Mouse (Mus musculus) NIH3T3 (cell line): ENCODE data around the gene Pde1c.

Source experiments
- DNase-seq: peaks from one replicate; pipeline ENCODE4 v3.0.0-alpha.2; 2012; ENCODE audit warnings: low read depth

The Pde1c gene

DNA sequence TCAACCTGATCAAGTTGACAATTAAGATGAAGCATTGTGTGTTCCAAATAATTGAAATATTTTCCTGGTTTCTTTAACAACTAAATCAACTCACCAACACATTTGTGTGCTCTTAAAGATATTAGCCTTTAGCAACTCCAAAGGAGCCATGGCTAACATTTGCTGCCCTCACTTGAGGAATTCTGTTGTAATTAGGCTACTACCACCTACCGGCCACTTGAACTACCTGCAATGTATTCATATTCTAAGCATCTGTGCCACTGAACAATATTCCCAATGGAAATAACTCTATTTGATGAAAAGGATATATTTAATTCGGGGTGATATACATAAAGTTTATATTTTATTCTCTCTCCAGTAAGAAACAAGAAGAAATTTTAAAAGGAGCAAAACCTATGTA is 121.0 kb downstream of the Pde1c start:
- peak; percentile 68 for DNase-seq

DNA sequence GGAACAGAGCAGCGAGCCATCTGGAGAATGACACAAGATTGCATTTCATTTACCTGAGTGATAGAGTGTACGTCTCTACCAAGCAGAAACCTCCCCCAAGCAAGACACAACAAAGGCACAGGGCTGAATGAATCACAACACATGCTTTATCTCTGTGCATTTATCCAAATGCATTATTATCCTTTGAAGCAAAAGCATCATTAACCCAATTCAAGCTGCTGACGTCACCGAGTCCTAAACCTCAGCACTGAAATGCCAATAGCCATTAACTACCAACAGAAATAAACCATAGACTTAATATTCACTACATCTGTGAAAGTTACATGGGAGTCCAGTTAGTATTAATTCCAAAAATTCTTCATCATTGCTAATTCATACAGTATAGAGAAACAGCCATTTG is 127.4 kb downstream of the Pde1c start:
- no peak for DNase-seq

DNA sequence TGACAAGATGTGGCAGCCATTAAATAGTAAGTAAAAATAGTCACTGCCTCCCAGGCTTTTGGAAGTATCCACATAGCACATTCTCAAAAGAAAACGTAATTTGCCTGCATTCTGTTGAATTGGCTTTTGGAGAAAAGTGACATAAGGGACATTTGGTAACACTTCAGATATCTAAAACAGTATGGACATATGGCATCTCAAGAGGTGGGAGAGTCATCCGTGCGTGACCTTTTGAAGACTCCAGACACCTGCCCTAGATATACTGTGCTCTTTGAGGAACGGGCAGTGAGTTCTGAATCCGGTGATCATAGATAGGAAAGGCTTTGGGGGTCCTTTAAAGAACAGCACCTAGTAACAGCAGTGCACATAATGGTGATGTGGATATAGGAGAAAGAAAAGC is 143.1 kb downstream of the Pde1c start:
- no peak for DNase-seq

GRCm38 (mm10) chr6:56422866-56423265 is 146.0 kb downstream of the Pde1c start:
- no peak for DNase-seq

DNA sequence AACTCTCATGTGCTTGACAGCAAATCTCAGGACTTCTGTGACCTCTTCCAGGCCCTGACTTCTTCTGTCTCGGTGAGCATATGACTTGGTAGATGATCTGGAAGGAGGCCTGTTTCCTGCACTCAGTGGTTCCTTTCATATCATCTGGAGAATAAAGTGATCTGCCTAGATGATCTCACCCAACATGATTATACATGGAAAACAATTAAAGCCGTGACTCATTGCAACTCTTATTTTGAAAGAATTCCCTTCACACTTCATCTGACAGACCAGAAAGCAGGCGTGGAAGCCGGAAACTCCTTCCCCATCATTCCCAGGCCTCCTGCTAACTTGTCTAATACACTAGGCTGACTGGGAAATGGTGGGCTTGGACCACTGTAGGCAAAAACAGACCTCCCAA is 152.7 kb downstream of the Pde1c start:
- no peak for DNase-seq

- DNase-seq, result no peak
These were observed 179.7 kb downstream of the Pde1c start for GRCm38 (mm10) chr6:56389178-56389577.

DNA sequence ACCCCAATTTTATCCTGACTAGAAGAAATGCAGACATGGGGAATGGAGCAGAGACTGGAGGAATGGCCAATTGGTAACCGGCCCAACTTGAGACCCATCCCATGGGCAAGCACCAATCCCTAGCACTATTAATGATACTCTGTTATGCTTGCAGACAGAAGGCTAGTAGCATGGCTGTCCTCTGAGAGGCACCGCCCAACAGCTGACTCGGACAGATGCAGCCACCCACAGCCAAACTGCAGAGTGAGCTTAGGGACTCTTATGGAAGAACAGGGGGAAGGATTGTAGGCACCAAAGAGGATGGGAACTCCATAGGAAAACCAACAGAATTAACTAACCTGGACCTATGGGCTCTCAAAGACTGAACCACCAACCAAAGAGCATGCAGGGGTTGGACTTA is 192.5 kb downstream of the Pde1c start:
- DNase-seq, result no peak

GRCm38 (mm10) chr6:56374180-56374579 is 194.7 kb downstream of the Pde1c start:
- DNase-seq, result no peak

DNA sequence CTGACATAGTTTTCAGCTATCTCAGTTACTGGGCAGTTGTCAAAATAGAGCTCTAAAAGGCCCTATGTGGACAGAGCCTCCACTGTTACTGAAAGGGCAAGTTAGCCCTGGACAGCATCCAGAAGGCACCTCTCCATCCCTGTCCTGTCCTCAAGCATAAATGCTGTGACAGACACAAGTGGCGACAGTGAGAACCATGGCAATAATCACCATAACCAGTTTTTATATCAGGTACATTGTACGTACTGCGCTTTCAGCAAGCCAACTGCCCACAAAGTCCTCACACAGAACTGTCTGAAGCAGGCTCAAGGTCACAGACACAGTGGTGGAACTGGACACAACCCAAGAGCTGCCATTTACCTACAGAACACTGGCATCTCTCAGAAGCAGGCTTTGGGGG is 195.2 kb downstream of the Pde1c start:
- DNase-seq, result no peak

DNA sequence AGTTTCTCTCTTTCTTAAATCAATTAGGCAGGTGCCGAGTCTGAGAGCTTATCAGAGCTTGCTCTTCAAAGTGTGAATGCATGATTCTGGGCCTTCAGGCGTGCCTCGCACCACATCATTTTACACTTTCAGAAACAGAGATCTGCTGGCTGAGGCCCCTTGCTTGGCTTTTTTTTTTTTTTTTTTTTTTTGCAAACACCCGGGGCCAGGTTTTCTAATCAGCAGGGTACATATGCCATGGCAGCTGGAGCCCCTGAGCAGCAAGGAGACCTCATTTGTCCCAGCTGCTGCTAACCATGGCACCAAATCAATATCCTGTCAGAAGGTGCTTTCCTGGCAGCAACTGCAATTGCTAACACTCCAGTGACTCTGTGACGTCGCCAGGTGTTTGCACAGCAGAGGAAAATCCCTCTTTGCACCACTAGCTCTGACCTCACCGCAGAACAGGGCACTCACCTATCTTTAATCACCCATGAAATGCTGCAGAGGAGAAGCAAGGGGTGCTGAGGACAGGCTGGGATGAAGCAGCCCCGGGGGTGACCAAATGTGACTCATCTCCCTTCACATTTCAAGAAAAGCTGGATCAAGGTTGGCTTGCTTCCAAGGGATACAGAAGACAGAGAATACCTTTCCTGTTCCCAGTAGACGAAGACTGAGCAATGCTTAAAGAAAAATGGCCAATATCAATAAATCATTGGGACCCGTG is 195.7 kb downstream of the Pde1c start:
- DNase-seq, result peak; percentile 53

DNA sequence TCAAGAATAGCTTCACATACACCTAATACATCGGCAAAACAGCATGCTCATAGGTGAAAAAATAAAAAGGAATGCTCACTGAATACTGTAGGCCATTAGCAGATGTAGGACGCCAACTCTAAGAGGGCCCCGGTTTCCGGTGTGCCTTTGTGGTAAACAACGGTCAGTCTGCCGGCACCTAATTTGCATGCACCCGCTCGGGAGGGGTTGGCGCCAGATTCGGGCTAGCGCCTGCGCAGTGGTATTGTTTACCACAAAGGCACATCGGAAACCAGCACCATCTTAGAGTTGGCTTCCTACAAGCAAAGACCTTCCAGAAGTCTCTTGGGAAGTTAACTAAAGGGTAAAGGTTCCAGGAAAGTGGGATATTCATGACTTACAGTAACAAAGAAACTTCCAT is 199.4 kb downstream of the Pde1c start:
- DNase-seq, result no peak

- no peak for DNase-seq
These were observed 200.8 kb downstream of the Pde1c start for GRCm38 (mm10) chr6:56368116-56368515.

- DNase-seq, result no peak
These were observed 201.6 kb downstream of the Pde1c start for GRCm38 (mm10) chr6:56367257-56367656.

DNA sequence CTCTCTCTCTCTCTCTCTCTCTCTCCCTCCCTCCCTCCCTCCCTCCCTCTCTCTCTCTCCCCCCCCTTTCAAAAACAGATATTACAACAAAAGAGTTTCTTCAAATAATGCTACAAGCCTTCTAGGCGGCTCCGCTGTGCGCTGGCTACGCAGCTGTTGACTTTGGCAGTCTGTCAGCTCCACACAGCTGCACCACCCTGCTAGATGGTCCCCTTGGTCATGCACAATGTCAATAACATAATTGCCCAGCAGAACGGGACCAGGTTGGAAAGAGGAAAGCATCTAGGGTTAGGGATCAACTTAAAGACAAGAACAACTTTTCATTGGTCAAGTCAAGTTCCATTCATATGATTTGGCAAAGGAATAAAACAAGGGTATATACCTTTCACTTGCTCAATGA is 206.3 kb downstream of the Pde1c start:
- no peak for DNase-seq

DNA sequence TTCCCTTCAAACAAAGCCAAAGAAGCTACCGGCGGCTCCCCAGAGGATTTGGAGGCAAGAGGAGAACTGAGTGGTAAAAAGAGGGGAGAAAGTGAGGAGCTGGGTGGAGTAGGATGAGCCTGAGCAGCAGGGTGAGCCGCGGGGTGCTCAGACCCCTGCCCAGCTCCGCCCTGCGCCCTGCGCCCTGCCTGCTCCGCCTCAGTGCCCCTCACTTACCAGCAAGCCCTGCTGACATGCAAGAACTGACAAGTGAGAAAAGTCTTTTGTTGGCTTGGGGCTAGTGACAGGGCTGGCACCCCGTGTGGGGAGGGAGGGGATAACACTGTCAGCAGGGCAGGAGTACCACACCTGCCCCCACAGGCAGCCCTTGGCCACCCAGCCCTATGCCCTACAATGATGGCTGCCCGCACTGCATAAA is 206.8 kb downstream of the Pde1c start:
- DNase-seq, result no peak

DNA sequence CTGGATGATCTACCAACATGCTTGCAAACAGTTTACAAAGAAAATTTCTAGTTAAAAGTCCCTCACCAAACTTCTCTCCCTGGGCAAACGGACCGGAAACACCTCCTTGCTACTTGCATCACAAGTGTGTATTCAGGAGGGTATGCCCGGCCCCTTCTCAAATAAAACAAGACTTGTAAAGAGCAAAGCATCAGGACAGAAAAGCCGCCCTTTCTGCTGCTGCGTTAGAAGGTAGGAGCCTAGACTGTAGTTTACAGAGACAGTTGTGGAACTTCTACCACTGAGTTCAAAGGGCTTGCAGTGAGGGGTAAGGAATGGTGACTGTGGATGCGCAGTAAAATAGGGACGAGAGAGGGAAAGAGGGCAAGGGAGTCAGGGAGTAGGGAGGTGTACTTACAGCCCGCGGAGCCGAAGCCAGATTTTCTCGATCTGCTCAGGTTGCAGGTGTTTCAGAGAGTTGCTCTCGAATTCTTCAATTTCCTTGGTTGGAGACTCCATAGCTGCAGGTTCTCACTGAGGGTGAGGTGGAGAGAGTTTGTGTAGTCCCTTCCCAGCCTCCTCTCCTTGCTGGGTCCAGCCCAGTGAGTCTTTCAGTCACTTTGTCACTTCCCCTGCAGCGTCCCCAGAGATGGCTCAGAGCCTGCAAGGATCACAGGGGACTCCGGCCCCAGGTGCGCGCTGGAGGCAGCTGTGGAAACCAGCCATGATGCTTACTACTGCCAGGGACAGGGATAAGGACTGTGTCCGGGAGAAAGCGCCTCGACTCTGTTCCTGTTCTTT is 207.4 kb downstream of the Pde1c start:
- no peak for DNase-seq

- DNase-seq, result no peak
These were observed 208.8 kb downstream of the Pde1c start for GRCm38 (mm10) chr6:56360086-56360485.

DNA sequence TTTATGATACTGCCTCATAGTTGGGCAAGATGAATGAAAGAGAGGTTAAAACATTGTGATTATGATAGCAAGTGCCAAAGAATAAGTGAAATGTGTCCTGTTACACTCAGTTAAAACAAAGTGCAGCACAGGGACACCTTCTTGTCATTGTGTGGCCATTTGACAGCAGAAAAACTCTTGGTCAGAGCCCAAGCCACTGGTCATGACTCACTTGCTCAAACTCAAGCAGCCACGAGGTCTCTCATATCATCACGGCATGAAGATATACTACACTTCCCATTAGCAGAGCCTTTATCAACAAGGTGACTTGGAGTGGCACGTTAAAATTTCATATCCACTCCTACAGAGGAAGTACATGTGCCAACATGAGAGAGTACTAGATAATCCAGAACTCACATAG is 209.8 kb downstream of the Pde1c start:
- DNase-seq, result peak; percentile 23

DNA sequence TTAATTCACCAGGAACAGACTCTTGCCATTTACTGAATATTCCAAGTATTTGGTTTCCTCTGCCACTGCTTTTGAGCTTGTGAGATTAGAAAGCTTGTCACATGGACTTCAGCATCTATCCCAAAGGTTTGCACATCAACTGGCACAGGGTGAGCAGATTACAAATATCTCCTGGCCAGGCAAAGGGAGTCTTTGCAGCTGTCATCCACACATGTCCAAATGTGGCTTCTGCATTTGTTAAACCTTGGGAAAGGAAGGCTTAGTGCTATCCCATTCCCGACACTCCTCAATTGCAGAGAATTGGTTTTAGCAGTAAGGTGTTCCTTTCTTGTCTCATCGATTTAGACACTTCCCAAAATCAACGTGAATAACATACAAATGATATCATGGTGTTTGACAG is 221.7 kb downstream of the Pde1c start:
- no peak for DNase-seq

DNA sequence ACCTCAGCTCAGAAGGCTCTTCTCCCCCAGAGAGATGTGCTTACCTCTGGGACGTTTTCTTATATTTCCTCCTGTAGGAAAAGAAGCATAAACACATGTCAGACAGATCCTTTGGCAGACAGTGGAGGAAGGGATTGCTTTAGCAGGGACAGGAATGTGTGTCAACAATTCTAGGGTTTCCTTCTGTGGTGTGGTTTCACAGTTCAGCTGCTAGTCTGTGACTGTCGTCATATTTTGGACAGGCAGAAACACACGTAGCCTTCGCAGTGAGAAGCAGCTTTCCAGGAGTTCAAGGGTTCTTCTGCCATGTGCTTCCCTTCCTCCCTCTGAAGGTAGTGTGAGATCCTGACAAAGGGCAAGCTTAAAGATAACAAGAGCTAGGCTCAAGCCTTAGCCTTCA is 223.8 kb downstream of the Pde1c start:
- DNase-seq, result no peak

GRCm38 (mm10) chr6:56342005-56342404 is 226.9 kb downstream of the Pde1c start:
- DNase-seq, result no peak

- peak; percentile 70 for DNase-seq
These were observed 233.0 kb downstream of the Pde1c start for GRCm38 (mm10) chr6:56335811-56336446.

GRCm38 (mm10) chr6:56332149-56332548 is 236.8 kb downstream of the Pde1c start:
- DNase-seq, result no peak
